Mouse (Mus musculus): Measurements from ENCODE around the gene Col27a1. TPM values are rescaled to one million over a fixed set of nuclear protein-coding genes. Genes with fewer than 3 reads are reported as not detected.

The Col27a1 gene
- polyA plus RNA-seq, 1 experiment from 2014 or later, result 1.4 TPM

DNA sequence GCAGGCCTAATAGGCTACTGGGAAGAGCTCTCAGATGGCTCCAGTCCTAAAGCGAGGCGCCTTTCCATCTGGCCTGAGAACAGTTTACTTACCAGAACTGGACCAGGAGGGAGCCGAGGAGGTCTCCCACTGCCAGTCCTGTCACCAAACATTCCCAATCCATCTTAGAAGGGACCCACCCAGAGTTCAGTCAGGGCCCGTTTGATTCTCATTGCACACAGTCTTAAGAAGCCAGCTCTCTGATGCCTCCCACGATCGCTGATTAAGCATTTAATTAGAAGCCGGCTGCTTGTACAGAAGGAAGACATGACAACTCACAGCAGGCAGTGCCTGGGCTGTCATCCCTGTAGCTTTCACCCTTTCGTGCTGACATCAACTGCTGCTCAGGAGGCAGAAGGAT is 61.4 kb downstream of the Col27a1 start:
- Histone ChIP-seq H3K4me1 (ENCODE audit: control insufficient read depth, insufficient read depth, low read length) (no peaks in the 10 kb centered on the region), H3K4me3 (replicated peaks; ENCODE audit: low read depth, low read length) (no peak overlapping the region), H3K27me3 (ENCODE audit: control insufficient read depth, insufficient read depth, low read length) (no peaks in the 10 kb centered on the region), H3K27ac (replicated peaks; ENCODE audit: low read depth, low read length) (no peak overlapping the region), H3K36me3 (ENCODE audit: control insufficient read depth, insufficient read depth, low read length) (no peaks in the 10 kb centered on the region), H3K9ac (replicated peaks; ENCODE audit: low read length) (no peak overlapping the region), H3K9me3 (ENCODE audit: control insufficient read depth, low read length) (no peaks in the 10 kb centered on the region), H3K4me2 (ENCODE audit: low read length) (no peak overlapping the region)
- ATAC-seq (ENCODE audit: low FRiP score, low TSS enrichment) (no peak), DNase-seq (peak; percentile 43)
- WGBS, result 59% methylated on average over 8 of the region's 8 CpGs

DNA sequence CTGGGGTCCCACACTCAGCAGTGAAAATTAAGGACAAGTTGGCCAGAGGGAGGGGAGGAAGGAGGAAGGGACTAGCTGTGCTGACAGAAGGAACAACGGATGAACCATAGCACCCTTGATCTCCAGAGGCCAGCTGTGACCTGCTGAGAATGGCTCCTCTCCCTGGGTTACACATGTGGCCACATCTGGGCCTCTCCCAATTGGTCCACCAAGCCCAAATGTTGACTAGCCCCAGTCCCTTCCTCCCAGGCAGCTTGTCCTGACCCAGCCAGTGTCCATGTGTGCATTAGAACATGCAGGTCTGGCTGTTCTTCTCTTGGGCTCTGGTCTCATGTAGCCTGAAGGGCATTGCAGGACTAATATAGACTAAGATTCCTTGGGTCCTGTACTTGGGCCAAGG is 62.8 kb downstream of the Col27a1 start:
- Histone ChIP-seq H3K9me3 (ENCODE audit: control insufficient read depth, low read length) (no peaks in the 10 kb centered on the region), H3K36me3 (ENCODE audit: control insufficient read depth, insufficient read depth, low read length) (no peaks in the 10 kb centered on the region), H3K4me1 (ENCODE audit: control insufficient read depth, insufficient read depth, low read length) (no peaks in the 10 kb centered on the region), H3K4me2 (ENCODE audit: low read length) (no peak overlapping the region), H3K4me3 (replicated peaks; ENCODE audit: low read depth, low read length) (no peak overlapping the region), H3K27me3 (ENCODE audit: control insufficient read depth, insufficient read depth, low read length) (no peaks in the 10 kb centered on the region), H3K9ac (replicated peaks; ENCODE audit: low read length) (no peak overlapping the region), H3K27ac (replicated peaks; ENCODE audit: low read depth, low read length) (no peak overlapping the region)
- ATAC-seq (ENCODE audit: low FRiP score, low TSS enrichment) (no peak), DNase-seq (no peak)
- 93% methylated on average over 1 of the region's 1 CpGs for WGBS

DNA sequence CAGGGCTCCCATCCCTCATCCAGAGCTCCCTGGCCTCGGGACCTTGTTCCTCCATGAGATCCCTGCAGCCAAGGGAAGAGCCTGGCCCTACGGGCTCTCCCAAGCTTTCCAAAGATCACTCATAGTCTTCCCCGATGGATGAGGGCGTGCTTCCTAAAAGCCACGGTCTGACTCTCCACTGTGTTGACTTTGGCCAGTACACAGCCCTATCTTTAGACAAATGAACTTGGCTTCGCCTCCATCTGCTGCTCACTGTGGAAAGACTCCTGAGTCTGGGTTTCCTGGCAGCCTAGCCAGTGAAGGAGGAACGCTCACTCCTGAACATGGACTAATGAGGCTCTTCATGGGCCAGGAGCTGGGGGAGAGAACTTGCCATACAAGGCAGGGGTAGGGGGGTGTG is 65.0 kb downstream of the Col27a1 start:
- H3K27me3 ChIP-seq (ENCODE audit: control insufficient read depth, insufficient read depth, low read length), result no peaks in the 10 kb centered on the region
- no peak overlapping the region for H3K4me3 ChIP-seq (replicated peaks; ENCODE audit: low read depth, low read length)
- WGBS, result 89% methylated on average over 7 of the region's 7 CpGs
- DNase-seq (no peak), ATAC-seq (ENCODE audit: low FRiP score, low TSS enrichment) (no peak)
- H3K4me2 ChIP-seq (ENCODE audit: low read length), result no peak overlapping the region
- no peaks in the 10 kb centered on the region for H3K36me3 ChIP-seq (ENCODE audit: control insufficient read depth, insufficient read depth, low read length)
- H3K27ac ChIP-seq (replicated peaks; ENCODE audit: low read depth, low read length), result no peak overlapping the region
- no peak overlapping the region for H3K9ac ChIP-seq (replicated peaks; ENCODE audit: low read length)
- no peaks in the 10 kb centered on the region for H3K4me1 ChIP-seq (ENCODE audit: control insufficient read depth, insufficient read depth, low read length)
- no peaks in the 10 kb centered on the region for H3K9me3 ChIP-seq (ENCODE audit: control insufficient read depth, low read length)

DNA sequence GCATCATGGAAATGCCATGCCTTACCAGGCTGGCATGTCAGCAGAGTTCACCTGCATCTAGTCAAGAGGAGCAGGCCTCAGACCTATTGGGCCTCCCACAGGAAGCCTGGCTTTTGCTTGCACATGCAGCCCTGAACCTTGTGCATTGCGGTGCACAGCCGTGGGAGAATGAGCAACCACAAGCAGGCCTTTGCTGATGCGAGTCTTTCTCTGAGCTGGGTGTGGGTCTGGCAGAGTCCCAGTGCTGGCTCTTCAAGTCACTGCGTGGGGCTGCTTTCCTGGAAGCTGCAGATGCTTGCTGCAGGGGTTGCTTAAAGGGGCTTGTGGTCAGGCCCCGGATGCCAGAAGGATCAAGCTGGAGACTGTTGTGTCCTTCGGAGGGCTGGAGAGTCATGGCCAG is 67.9 kb downstream of the Col27a1 start:
- DNase-seq (no peak), ATAC-seq (ENCODE audit: low FRiP score, low TSS enrichment) (no peak)
- H3K4me3 ChIP-seq (replicated peaks; ENCODE audit: low read depth, low read length), result no peak overlapping the region
- no peaks in the 10 kb centered on the region for H3K36me3 ChIP-seq (ENCODE audit: control insufficient read depth, insufficient read depth, low read length)
- no peaks in the 10 kb centered on the region for H3K4me1 ChIP-seq (ENCODE audit: control insufficient read depth, insufficient read depth, low read length)
- H3K9me3 ChIP-seq (ENCODE audit: control insufficient read depth, low read length), result no peaks in the 10 kb centered on the region
- no peaks in the 10 kb centered on the region for H3K27me3 ChIP-seq (ENCODE audit: control insufficient read depth, insufficient read depth, low read length)
- H3K9ac ChIP-seq (replicated peaks; ENCODE audit: low read length), result no peak overlapping the region
- 85% methylated on average over 6 of the region's 6 CpGs for WGBS
- no peak overlapping the region for H3K4me2 ChIP-seq (ENCODE audit: low read length)
- H3K27ac ChIP-seq (replicated peaks; ENCODE audit: low read depth, low read length), result no peak overlapping the region

DNA sequence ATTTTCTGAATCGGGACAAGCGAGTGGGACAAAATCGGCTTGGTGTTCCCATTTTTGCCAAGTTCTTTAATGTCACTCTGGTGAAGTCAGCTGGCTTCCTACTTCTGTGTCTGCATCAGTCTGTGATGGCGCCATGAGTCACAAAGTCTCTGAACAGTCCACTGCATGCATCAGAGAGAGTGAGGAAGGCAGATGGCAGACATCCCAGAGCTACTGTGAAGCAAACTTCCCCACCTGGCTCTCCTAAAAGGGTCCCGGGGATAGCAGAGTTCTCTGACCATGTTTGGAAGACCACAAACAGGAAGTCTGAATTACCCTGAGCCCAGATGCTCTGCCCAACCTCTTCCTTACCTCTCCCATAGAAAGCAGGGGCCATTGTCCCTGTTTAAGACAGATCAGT is 69.5 kb downstream of the Col27a1 start:
- Histone ChIP-seq H3K36me3 (ENCODE audit: control insufficient read depth, insufficient read depth, low read length) (no peaks in the 10 kb centered on the region), H3K9ac (replicated peaks; ENCODE audit: low read length) (no peak overlapping the region), H3K4me1 (ENCODE audit: control insufficient read depth, insufficient read depth, low read length) (no peaks in the 10 kb centered on the region), H3K4me3 (replicated peaks; ENCODE audit: low read depth, low read length) (no peak overlapping the region), H3K27me3 (ENCODE audit: control insufficient read depth, insufficient read depth, low read length) (no peaks in the 10 kb centered on the region), H3K9me3 (ENCODE audit: control insufficient read depth, low read length) (no peaks in the 10 kb centered on the region), H3K4me2 (ENCODE audit: low read length) (no peak overlapping the region), H3K27ac (replicated peaks; ENCODE audit: low read depth, low read length) (no peak overlapping the region)
- DNase-seq, result no peak
- WGBS, result 92% methylated on average over 5 of the region's 5 CpGs
- ATAC-seq (ENCODE audit: low FRiP score, low TSS enrichment), result no peak

DNA sequence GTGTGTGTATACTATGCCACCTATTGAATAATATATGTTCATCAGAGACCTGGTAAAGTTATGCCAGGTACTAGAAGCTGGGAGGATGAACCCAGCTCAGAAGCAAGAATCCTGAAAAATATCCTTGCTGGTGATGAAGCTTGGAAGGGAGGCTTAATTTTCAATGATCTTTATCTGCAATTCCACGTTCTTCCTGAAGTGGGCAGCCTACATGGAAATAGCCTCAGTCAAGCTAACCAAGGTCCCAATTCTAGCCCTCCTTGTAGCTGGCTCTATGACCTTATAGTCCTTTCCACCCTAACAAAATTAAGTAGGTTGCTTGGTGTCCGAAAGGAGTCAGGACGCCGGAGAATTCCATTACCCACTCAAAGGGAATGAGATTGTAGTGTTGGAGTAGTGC is 72.2 kb downstream of the Col27a1 start:
- no peak overlapping the region for H3K9ac ChIP-seq (replicated peaks; ENCODE audit: low read length)
- no peaks in the 10 kb centered on the region for H3K36me3 ChIP-seq (ENCODE audit: control insufficient read depth, insufficient read depth, low read length)
- H3K4me1 ChIP-seq (ENCODE audit: control insufficient read depth, insufficient read depth, low read length), result no peaks in the 10 kb centered on the region
- ATAC-seq (ENCODE audit: low FRiP score, low TSS enrichment) (no peak), DNase-seq (no peak)
- H3K27me3 ChIP-seq (ENCODE audit: control insufficient read depth, insufficient read depth, low read length), result no peaks in the 10 kb centered on the region
- H3K4me2 ChIP-seq (ENCODE audit: low read length), result no peak overlapping the region
- H3K4me3 ChIP-seq (replicated peaks; ENCODE audit: low read depth, low read length), result no peak overlapping the region
- no peak overlapping the region for H3K27ac ChIP-seq (replicated peaks; ENCODE audit: low read depth, low read length)
- H3K9me3 ChIP-seq (ENCODE audit: control insufficient read depth, low read length), result no peaks in the 10 kb centered on the region
- WGBS, result 88% methylated on average over 4 of the region's 4 CpGs

DNA sequence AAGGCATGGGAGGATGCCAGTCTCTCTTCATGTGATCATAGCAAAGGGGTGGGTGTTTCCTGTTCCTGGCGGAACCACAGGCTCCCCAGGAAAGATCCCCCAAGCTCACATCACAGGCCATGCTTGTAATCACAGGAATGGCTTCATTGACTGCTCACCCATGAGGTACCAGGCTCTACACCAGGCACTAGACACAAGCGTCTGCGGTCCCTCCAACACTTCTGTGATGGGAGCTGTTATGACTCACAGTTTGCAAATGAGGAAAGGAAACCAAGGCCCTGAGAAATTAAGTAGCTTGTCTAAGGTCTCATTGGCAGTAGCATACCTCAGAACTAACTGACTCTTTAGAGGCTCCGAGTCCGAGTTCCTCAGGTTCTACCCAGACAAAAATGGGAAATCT is 74.7 kb downstream of the Col27a1 start:
- Histone ChIP-seq H3K4me3 (replicated peaks; ENCODE audit: low read depth, low read length) (no peak overlapping the region), H3K27me3 (ENCODE audit: control insufficient read depth, insufficient read depth, low read length) (no peaks in the 10 kb centered on the region), H3K9ac (replicated peaks; ENCODE audit: low read length) (no peak overlapping the region), H3K9me3 (ENCODE audit: control insufficient read depth, low read length) (no peaks in the 10 kb centered on the region), H3K4me2 (ENCODE audit: low read length) (no peak overlapping the region), H3K4me1 (ENCODE audit: control insufficient read depth, insufficient read depth, low read length) (no peaks in the 10 kb centered on the region), H3K27ac (replicated peaks; ENCODE audit: low read depth, low read length) (no peak overlapping the region), H3K36me3 (ENCODE audit: control insufficient read depth, insufficient read depth, low read length) (no peaks in the 10 kb centered on the region)
- WGBS, result 91% methylated on average over 5 of the region's 5 CpGs
- ATAC-seq (ENCODE audit: low FRiP score, low TSS enrichment), result no peak
- no peak for DNase-seq

DNA sequence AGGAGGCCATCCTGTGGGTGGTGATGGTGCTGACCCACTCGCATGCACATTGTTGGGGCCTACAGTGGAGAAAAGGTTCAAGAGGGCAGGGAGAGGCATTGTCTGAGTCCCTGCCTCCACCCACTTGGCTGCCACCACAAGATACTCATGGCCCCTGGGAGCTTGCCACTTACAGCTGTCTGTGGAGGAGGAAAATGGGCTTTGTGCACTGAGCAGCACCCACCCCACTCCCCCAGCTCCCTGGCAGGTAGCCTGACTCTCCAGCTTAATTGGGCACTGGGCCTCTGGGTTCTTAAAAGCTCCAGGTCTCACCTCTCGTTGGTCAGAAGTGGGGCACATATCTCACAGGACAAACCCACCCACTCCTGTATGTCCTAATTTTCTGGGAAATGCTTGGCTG is 76.3 kb downstream of the Col27a1 start:
- DNase-seq, result peak; percentile 20
- H3K27ac ChIP-seq (replicated peaks; ENCODE audit: low read depth, low read length), result no peak overlapping the region

DNA sequence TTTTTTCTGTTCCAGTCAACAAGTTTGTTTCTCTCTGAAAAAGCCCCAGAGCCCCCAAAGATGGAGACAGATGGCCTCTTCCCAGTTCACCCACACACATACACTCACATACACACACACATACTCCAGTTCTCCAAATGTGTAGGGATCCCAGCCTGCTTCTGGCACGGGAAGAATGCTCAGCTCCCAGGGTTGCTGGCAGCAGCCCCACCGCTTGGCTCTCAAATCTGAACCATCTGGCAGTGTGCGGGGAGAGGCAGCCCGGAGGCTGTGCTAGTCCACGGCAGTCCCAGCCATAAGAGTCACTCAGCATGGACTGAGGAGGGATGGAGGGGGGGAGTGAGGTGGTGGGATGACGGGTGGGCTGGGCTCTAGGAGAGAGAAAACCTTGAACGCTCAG is 77.3 kb downstream of the Col27a1 start:
- no peak overlapping the region for H3K27ac ChIP-seq (replicated peaks; ENCODE audit: low read depth, low read length)
- DNase-seq, result peak; percentile 74
- H3K4me1 ChIP-seq (ENCODE audit: control insufficient read depth, insufficient read depth, low read length), result no peaks in the 10 kb centered on the region
- peak; percentile 80 for ATAC-seq (ENCODE audit: low FRiP score, low TSS enrichment)
- H3K9me3 ChIP-seq (ENCODE audit: control insufficient read depth, low read length), result no peaks in the 10 kb centered on the region
- H3K9ac ChIP-seq (replicated peaks; ENCODE audit: low read length), result no peak overlapping the region
- no peaks in the 10 kb centered on the region for H3K27me3 ChIP-seq (ENCODE audit: control insufficient read depth, insufficient read depth, low read length)
- no peak overlapping the region for H3K4me2 ChIP-seq (ENCODE audit: low read length)
- H3K4me3 ChIP-seq (replicated peaks; ENCODE audit: low read depth, low read length), result no peak overlapping the region
- no peaks in the 10 kb centered on the region for H3K36me3 ChIP-seq (ENCODE audit: control insufficient read depth, insufficient read depth, low read length)
- 56% methylated on average over 7 of the region's 7 CpGs for WGBS

More for the DNA sequence above, 76.3 kb downstream of the Col27a1 start:
- no peak overlapping the region for H3K9ac ChIP-seq (replicated peaks; ENCODE audit: low read length)
- H3K4me3 ChIP-seq (replicated peaks; ENCODE audit: low read depth, low read length), result no peak overlapping the region
- H3K4me1 ChIP-seq (ENCODE audit: control insufficient read depth, insufficient read depth, low read length), result no peaks in the 10 kb centered on the region
- ATAC-seq (ENCODE audit: low FRiP score, low TSS enrichment), result no peak
- WGBS, result 80% methylated on average over 2 of the region's 2 CpGs
- no peak overlapping the region for H3K4me2 ChIP-seq (ENCODE audit: low read length)
- H3K27me3 ChIP-seq (ENCODE audit: control insufficient read depth, insufficient read depth, low read length), result no peaks in the 10 kb centered on the region
- H3K36me3 ChIP-seq (ENCODE audit: control insufficient read depth, insufficient read depth, low read length), result no peaks in the 10 kb centered on the region
- no peaks in the 10 kb centered on the region for H3K9me3 ChIP-seq (ENCODE audit: control insufficient read depth, low read length)

Measured in midbrain, embryonic 14.5 days (tissue).